Mouse (Mus musculus) brain, embryonic 18.5 days (tissue): ENCODE results near the gene Plpp4.

Experiments used
- DNase-seq: peaks from one replicate; pipeline ENCODE4 v3.0.0-alpha.2; 2012; ENCODE audit warnings: low read depth, low spot score

Plpp4 gene

DNA sequence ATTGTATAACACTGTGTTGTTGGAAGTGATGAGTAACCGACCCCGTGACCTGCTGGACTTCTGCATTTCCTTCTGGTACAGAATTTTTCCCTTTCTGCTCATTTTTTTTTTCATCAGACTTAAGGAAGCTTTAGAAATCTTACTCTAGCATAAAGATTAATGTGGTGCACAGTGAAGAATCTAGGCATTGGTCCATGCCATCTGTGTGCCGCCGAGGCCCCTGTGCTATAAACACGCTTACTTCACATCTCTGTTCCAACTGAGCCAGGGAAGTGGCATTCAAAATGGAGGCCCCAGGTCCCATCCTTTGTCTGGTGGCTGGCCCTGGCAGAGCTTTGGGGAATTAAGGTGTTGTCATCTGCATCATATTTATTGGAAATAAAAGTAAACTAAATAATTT, 44.8 kb downstream of the Plpp4 start:
- no peak for DNase-seq

- no peak for DNase-seq
These were observed 46.5 kb downstream of the Plpp4 start for GRCm38 (mm10) chr7:129303356-129303755.

- no peak for DNase-seq
These were observed 50.4 kb downstream of the Plpp4 start for GRCm38 (mm10) chr7:129307042-129307825.

- DNase-seq, result no peak
These were observed 51.8 kb downstream of the Plpp4 start for GRCm38 (mm10) chr7:129308661-129309060.

GRCm38 (mm10) chr7:129312521-129312920, 55.7 kb downstream of the Plpp4 start:
- no peak for DNase-seq

GRCm38 (mm10) chr7:129313969-129314368, 57.1 kb downstream of the Plpp4 start:
- no peak for DNase-seq

DNA sequence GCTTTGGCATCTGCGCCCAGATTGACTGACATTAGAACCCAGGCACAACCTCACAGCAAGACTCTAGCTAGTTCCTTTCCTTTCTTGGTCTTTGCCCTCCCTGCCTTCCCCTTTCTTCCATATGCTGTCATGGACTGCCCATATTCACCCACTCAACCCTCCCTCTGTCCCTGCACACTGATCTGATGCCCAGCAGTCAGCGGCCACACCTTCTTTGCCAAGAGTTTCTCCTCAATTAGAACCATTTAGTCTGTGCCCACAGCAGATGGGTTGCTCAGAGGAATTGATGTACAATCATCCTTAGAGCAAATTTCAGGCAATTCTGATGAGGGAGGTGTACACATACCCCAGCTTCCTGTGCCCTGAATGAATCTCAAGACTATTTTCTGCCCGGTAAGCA, 83.3 kb downstream of the Plpp4 start:
- no peak for DNase-seq

- DNase-seq, result peak; percentile 24
These were observed 98.7 kb downstream of the Plpp4 start for GRCm38 (mm10) chr7:129355561-129355960.

- no peak for DNase-seq
These were observed 118.5 kb downstream of the Plpp4 start for GRCm38 (mm10) chr7:129375306-129375705.

- no peak for DNase-seq
These were observed 128.3 kb downstream of the Plpp4 start for GRCm38 (mm10) chr7:129385149-129385548.

DNA sequence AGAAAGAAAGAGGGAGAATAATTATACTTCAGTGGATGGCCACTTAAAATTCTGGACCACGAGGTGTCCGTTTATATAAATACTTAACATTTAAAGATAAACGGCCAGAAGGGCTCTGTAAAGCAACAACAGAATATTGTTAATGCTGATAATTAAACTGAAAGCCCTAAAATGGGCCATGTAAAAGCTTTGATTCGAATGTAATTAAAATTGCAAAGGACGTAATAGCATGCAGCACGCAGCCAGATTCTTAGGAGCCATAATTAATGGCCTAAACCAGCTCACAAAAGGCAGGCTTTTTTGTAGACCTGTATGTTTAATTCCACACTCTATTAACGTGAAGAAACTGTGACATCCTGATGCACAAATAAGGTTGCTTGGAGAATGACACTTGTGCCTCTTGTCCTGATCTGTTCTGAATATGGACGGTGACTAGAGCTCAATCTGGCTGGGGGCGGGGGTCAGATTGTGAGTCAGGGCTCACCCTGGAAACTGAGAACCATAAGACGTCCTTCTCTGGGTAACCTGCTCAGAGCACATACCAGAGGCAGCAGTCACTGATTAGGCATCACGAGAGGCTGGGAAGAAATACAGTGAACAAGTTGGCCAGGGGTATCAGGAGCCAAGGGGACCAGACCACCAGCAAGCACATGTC, 136.1 kb downstream of the Plpp4 start:
- DNase-seq, result no peak

- DNase-seq, result no peak
These were observed 139.7 kb downstream of the Plpp4 start for GRCm38 (mm10) chr7:129396561-129396960.

DNA sequence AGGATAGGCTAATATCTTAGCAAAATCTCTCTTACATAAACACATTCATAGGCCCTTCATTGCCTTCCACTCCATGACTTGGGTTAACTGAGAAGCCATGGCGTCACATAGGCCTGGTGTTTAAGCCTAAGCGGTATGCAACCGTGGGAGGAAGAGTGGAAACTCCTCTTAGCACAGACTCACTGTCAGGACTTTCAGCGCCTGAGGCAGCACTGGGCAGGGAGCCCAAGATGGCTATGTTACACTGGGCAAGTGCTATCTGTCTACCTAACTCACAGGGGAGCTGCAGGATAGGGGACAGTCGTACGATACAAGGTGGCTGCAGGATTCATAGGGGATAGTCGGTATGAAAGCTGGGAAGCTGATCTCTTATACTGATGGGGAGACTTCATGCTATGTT, 142.2 kb downstream of the Plpp4 start:
- DNase-seq, result no peak

DNA sequence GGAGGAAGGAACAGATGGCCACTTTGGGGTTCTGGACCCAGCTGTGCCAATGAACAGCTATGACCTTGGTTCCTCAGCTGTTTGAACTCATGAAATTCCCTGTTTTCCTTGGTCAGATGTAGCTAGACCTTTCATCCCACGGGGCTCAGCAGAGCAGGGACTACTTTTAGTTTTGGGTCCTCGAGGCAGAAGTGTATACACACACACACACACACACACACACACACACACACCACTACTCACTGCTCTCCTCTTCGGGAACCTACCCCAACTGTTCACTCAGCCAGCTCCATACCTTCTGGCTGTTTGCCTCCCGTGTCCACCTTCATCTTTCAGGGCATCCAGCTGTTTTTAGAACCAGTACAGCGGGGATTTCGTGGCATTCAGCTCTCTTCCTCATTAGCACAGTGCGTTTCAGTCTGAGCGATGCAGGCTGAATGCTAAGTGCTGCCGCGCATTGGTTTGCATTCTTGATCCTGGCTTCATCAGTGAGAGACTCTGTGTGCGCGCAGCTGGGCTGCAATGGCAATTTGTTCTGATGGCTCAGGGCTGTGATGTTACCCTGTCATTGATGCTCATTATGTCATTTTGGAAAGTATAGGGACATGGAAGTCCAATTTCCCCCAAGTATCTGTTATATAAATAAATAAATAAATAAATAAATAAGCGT, 146.0 kb downstream of the Plpp4 start:
- DNase-seq, result no peak

- no peak for DNase-seq
These were observed 149.2 kb downstream of the Plpp4 start for GRCm38 (mm10) chr7:129406069-129406468.

DNA sequence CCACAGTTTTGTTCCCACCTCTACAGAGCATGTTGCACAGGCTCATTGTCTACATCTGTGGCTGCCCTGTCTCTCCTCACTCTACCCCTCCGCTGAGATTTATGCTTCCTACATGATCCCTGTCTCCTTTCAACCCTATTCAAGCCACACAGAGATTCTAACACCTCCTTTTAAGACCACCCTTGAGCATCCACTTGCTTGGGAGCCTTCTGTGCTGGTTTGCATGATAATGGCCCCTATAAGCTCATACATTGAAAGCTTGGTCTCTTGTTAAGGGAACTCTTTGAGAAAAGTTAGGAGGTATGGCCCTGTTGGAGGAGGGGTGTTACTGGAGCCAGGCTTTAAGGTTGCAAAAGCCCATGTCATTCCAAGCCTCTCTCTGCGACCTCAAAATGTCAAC, 155.9 kb downstream of the Plpp4 start:
- no peak for DNase-seq

GRCm38 (mm10) chr7:129415179-129415578, 158.3 kb downstream of the Plpp4 start:
- no peak for DNase-seq

DNA sequence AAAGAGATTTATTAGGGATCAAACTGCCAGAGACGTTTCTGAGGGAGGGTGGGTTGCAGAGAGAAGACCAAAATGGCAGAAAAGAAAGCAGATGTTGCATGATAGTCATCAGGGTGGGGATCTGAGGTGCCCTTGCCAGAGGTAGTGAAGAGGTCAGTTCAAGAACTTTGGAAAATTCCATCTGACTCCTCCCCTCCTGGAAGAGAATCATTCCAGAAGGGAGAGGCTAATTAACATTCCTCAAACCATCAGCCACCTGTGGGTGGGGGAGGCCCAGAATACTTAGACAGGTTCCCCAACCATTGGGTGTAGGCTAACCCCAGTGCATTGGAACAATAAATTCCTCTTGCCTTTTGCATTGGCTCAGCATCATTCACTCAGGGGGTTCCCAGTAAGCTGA, 164.3 kb downstream of the Plpp4 start:
- DNase-seq, result no peak

GRCm38 (mm10) chr7:129425554-129425953, 168.7 kb downstream of the Plpp4 start:
- no peak for DNase-seq

- DNase-seq, result no peak
These were observed 172.0 kb downstream of the Plpp4 start for GRCm38 (mm10) chr7:129428794-129429193.

- no peak for DNase-seq
These were observed 173.1 kb downstream of the Plpp4 start for GRCm38 (mm10) chr7:129429903-129430302.
